Mouse (Mus musculus) sigmoid colon, adult 10 weeks (tissue): Measurements from ENCODE around the gene Srsf11. TPM values are rescaled to one million over a fixed set of nuclear protein-coding genes. Genes with fewer than 3 reads are reported as not detected.

ENCODE experiments used
- polyA plus RNA-seq: library from polyadenylated mRNA; stranded (reverse); fragments of 350-450 nt; fragmentation: Illumina TruSeq; extraction: RNeasy Lipid Tissue Mini Kit (QIAGEN cat#74804); gene quantifications from one replicate; pipeline ENCODE4 v1.2.3, GENCODE M21; 2014; ENCODE audit warnings: low read depth, low replicate concordance

The Srsf11 gene
- 670 TPM for polyA plus RNA-seq

DNA sequence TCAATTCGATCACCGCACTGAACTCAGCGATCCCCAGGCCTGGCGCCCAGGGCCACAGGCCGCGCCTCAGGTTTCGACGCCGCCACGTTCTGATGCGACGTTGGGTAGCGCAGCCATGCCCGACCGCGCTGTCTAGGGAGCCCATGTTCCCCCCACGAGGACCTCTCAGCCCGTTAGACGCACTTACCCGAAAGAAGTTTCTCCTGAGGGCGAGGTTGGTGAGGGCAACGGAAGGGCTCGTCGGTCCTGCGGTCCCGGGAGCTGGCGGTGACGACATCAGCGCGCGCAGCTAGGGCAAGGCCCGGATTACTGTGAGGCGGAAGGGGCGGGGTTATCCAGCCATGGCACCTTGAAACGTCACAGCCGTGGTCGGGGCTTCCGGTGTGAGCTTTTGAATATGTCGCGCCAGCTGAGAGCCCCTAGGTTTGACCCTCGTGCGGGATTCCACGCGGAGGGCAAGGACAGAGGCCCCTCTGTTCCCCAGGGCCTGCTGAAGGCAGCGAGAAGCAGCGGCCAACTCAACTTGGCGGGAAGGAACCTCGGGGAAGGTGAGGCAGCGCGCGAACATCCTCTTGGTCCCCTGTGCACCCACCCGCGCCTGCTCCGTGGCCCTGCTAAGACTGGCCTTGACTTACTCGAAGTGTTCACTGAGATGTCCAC lies at the start of gene Srsf11, which contains the start of gene Lrrc40:
Gene Srsf11 (minus strand): TSS at position 311 of the 660 bp plus-strand sequence.
Gene Lrrc40 (plus strand): TSS at position 334 of the 660 bp plus-strand sequence.

Other genes starting within 250 kb of the Srsf11 start
- 113 TPM for gene Cth, start 111.6 kb downstream of the Srsf11 start, polyA plus RNA-seq
- gene Ankrd13c, start 89.4 kb downstream of the Srsf11 start, polyA plus RNA-seq: 150 TPM
- 67.0 TPM for gene Lrrc40, start within 50 bp of the Srsf11 start, polyA plus RNA-seq